Mouse (Mus musculus) thymus, adult 2 months (tissue): Measurements from ENCODE around the gene Bod1. TPM values are rescaled to one million over a fixed set of nuclear protein-coding genes. Genes with fewer than 3 reads are reported as not detected.

ENCODE experiments used
- DNase-seq: peaks from one replicate; pipeline ENCODE4 v3.0.0; 2021
- H3K27ac ChIP-seq: fragments of 200-500 bp; 2 replicates; pipeline ENCODE4 v1.5.1; 2012; ENCODE audit warnings: low read length, control low read depth; ENCODE audit not compliant: control insufficient read depth, insufficient read depth
- H3K27me3 ChIP-seq: fragments of 200-500 bp; 2 replicates; pipeline ENCODE4 v1.6.1; 2012; ENCODE audit warnings: mild to moderate bottlenecking, low read length, moderate library complexity, mixed read lengths; ENCODE audit not compliant: control insufficient read depth, insufficient read depth
- H3K36me3 ChIP-seq: fragments of 200-500 bp; 2 replicates; pipeline ENCODE4 v1.6.1; 2012; ENCODE audit warnings: mild to moderate bottlenecking, low read length, moderate library complexity; ENCODE audit not compliant: control insufficient read depth, insufficient read depth
- H3K4me1 ChIP-seq: fragments of 200-500 bp; replicated peaks from 2 replicates; pipeline ENCODE4 v1.6.1; 2012; ENCODE audit warnings: low read length; ENCODE audit not compliant: control insufficient read depth, insufficient read depth
- H3K4me3 ChIP-seq: fragments of 200-500 bp; 2 replicates; pipeline ENCODE4 v1.5.1; 2012; ENCODE audit warnings: mild to moderate bottlenecking, low read length, control low read depth, moderate library complexity; ENCODE audit not compliant: control insufficient read depth, insufficient read depth
- CTCF ChIP-seq: fragments of 200-500 bp; IDR thresholded peaks from 2 replicates; pipeline ENCODE4 v1.5.1; 2012; ENCODE audit warnings: mild to moderate bottlenecking, control low read depth, low read length, moderate library complexity, borderline replicate concordance; ENCODE audit not compliant: control insufficient read depth, poor library complexity, insufficient read depth; ENCODE audit errors: extremely low read depth
- POLR2A ChIP-seq: fragments of 200-500 bp; IDR thresholded peaks from 2 replicates; pipeline ENCODE4 v1.6.1; 2012; ENCODE audit warnings: mild to moderate bottlenecking, low read length, control low read depth, moderate library complexity; ENCODE audit not compliant: control insufficient read depth, poor library complexity, insufficient read depth; ENCODE audit errors: extremely low read depth
- WGBS: fragments of 180-500 bp; shearing (Covaris S2); methylation state at CpG from one replicate; pipeline ENCODE4 v1.1.7; 2018; 5-methylcytosine and 5-hydroxymethylcytosine counted together
- polyA plus RNA-seq: library from polyadenylated mRNA; depleted of rRNA; stranded (reverse); fragments of >200 nt; gene quantifications from 2 replicates; pipeline ENCODE4 v1.2.3, GENCODE M21; 2012; rRNA removed

Bod1 gene
- polyA plus RNA-seq, 1 experiment, result 40.3 TPM

- H3K4me3 ChIP-seq, result no peak overlapping the region
- TF ChIP-seq CTCF, result no peak
- TF ChIP-seq POLR2A, result no peak
- DNase-seq, result no peak
- no peaks in the 10 kb centered on the region for H3K27me3 ChIP-seq
- H3K27ac ChIP-seq, result no peak overlapping the region
- no peaks in the 10 kb centered on the region for H3K4me1 ChIP-seq
- 73% methylated on average over 5 of the region's 5 CpGs for WGBS
- H3K36me3 ChIP-seq, result no peaks in the 10 kb centered on the region
Measured at GRCm38 (mm10) chr11:31640187-31640586, 31.5 kb downstream of the Bod1 start.

GRCm38 (mm10) chr11:31637788-31638373, 33.8 kb downstream of the Bod1 start:
- DNase-seq, result peak; percentile 65
- Histone ChIP-seq H3K36me3 (no peaks in the 10 kb centered on the region), H3K27me3 (no peaks in the 10 kb centered on the region), H3K4me1 (no peaks in the 10 kb centered on the region), H3K27ac (no peak overlapping the region), H3K4me3 (no peak overlapping the region)
- 38% methylated on average over 10 of the region's 10 CpGs for WGBS
- TF ChIP-seq CTCF (peak; percentile 93), POLR2A (no peak)

- DNase-seq, result no peak
- WGBS, result 77% methylated on average over 5 of the region's 5 CpGs
Measured at GRCm38 (mm10) chr11:31628700-31629099, 43.0 kb downstream of the Bod1 start.

GRCm38 (mm10) chr11:31620796-31621195, 50.9 kb downstream of the Bod1 start:
- Histone ChIP-seq H3K36me3 (no peaks in the 10 kb centered on the region), H3K27ac (no peak overlapping the region), H3K4me3 (no peak overlapping the region), H3K4me1 (no peaks in the 10 kb centered on the region), H3K27me3 (no peaks in the 10 kb centered on the region)
- TF ChIP-seq CTCF, result no peak
- no peak for TF ChIP-seq POLR2A
- DNase-seq, result no peak
- WGBS, result 72% methylated on average over 2 of the region's 2 CpGs

More at GRCm38 (mm10) chr11:31628700-31629099, 43.0 kb downstream of the Bod1 start:
- H3K27me3 ChIP-seq, result no peaks in the 10 kb centered on the region
- H3K27ac ChIP-seq, result no peak overlapping the region
- no peaks in the 10 kb centered on the region for H3K4me1 ChIP-seq
- H3K36me3 ChIP-seq, result no peaks in the 10 kb centered on the region
- H3K4me3 ChIP-seq, result no peak overlapping the region
- TF ChIP-seq POLR2A (no peak), CTCF (no peak)

GRCm38 (mm10) chr11:31617797-31618196, 53.9 kb downstream of the Bod1 start:
- no peak overlapping the region for H3K27ac ChIP-seq
- H3K27me3 ChIP-seq, result no peaks in the 10 kb centered on the region
- no peaks in the 10 kb centered on the region for H3K36me3 ChIP-seq
- WGBS, result 12% methylated on average over 3 of the region's 3 CpGs
- DNase-seq, result no peak
- no peaks in the 10 kb centered on the region for H3K4me1 ChIP-seq
- TF ChIP-seq CTCF, result no peak
- TF ChIP-seq POLR2A, result no peak
- no peak overlapping the region for H3K4me3 ChIP-seq

- TF ChIP-seq CTCF, result no peak
- TF ChIP-seq POLR2A, result no peak
- Histone ChIP-seq H3K27ac (no peak overlapping the region), H3K4me1 (no peaks in the 10 kb centered on the region), H3K4me3 (no peak overlapping the region), H3K36me3 (no peaks in the 10 kb centered on the region), H3K27me3 (no peaks in the 10 kb centered on the region)
- WGBS, result 52% methylated on average over 3 of the region's 3 CpGs
- no peak for DNase-seq
Measured at GRCm38 (mm10) chr11:31617236-31617635, 54.4 kb downstream of the Bod1 start.

GRCm38 (mm10) chr11:31616722-31617121, 55.0 kb downstream of the Bod1 start:
- no peaks in the 10 kb centered on the region for H3K4me1 ChIP-seq
- no peaks in the 10 kb centered on the region for H3K36me3 ChIP-seq
- no peak for DNase-seq
- 89% methylated on average over 4 of the region's 4 CpGs for WGBS
- TF ChIP-seq POLR2A, result no peak
- no peak for TF ChIP-seq CTCF
- no peaks in the 10 kb centered on the region for H3K27me3 ChIP-seq
- H3K27ac ChIP-seq, result no peak overlapping the region
- H3K4me3 ChIP-seq, result no peak overlapping the region

Other genes starting within 250 kb of the Bod1 start
- 12.0 and 13.0 TPM in 2 replicates for gene Cpeb4, start 200.3 kb upstream of the Bod1 start, polyA plus RNA-seq